Comparison of ENCODE assay signal across 8 mouse cellular contexts in genomic region chr10:127265727-127266111, GRCm38 (mm10). TPM values are rescaled to one million over a fixed set of nuclear protein-coding genes. Genes with fewer than 3 reads are reported as not detected.
DNase-seq lines count a peak whose midpoint lies in the region; ATAC-seq and TF ChIP-seq lines count a peak whose summit lies in the region.

No protein-coding gene starts in this region.

- peaks cover 16% of the 10 kb centered on the region for H3K4me1 ChIP-seq in heart, adult 2 months (ENCODE audit: control insufficient read depth, insufficient read depth, low read length)
- peaks cover 43% of the 10 kb centered on the region for H3K4me1 ChIP-seq in forebrain, embryonic 10.5 days
- H3K4me1 ChIP-seq in limb, embryonic 13.5 days: peaks cover 35% of the 10 kb centered on the region
- peaks cover 59% of the 10 kb centered on the region for H3K4me1 ChIP-seq in neural tube, embryonic 15.5 days

- peaks cover 7% of the 10 kb centered on the region for H3K36me3 ChIP-seq in heart, adult 2 months (ENCODE audit: control insufficient read depth, insufficient read depth, low read length)
- peaks cover 28% of the 10 kb centered on the region for H3K36me3 ChIP-seq in forebrain, embryonic 10.5 days (replicated peaks)
- H3K36me3 ChIP-seq in limb, embryonic 13.5 days: peaks cover 26% of the 10 kb centered on the region
- peaks cover 21% of the 10 kb centered on the region for H3K36me3 ChIP-seq in neural tube, embryonic 15.5 days

- H3K27ac ChIP-seq in heart, adult 2 months: peak overlapping the region; percentile 96
- H3K27ac ChIP-seq in forebrain, embryonic 10.5 days: peak overlapping the region; percentile 98
- no peak overlapping the region for H3K27ac ChIP-seq in limb, embryonic 13.5 days
- peak overlapping the region; percentile 95 for H3K27ac ChIP-seq in neural tube, embryonic 15.5 days (replicated peaks)

- TF ChIP-seq EP300 in heart, adult 2 months (IDR thresholded peaks at IDR 0.05; ENCODE audit: insufficient read depth, low read depth, low read length): no peak

- H3K4me3 ChIP-seq in heart, adult 2 months: peak overlapping the region; percentile 87
- H3K4me3 ChIP-seq in forebrain, embryonic 10.5 days: peak overlapping the region; percentile 99
- H3K4me3 ChIP-seq in limb, embryonic 13.5 days: peak overlapping the region; percentile 97
- H3K4me3 ChIP-seq in neural tube, embryonic 15.5 days (replicated peaks): peak overlapping the region; percentile 87

- intact Hi-C loops in heart, adult 2 months (cut with DNase I): loop anchor here (1.0 kb wide), 2 partner anchors 23 to 46 kb away; partner anchors contain the start of gene Mars
- intact Hi-C loops in heart, postnatal 14 days (cut with DNase I): loop anchor here (2.0 kb wide), 1 partner anchor 45 kb away; the partner anchor contains the start of gene Mars

- H3K4me2 ChIP-seq in limb, embryonic 13.5 days (replicated peaks): peak overlapping the region; percentile 96
- peak overlapping the region; percentile 89 for H3K4me2 ChIP-seq in neural tube, embryonic 15.5 days

- DNase-seq in heart, adult 2 months: no peak
- DNase-seq in heart, postnatal 14 days: no peak
- peak; percentile 55 for DNase-seq in CD4-positive, CD25-positive, alpha-beta regulatory T cell, adult 2 months (ENCODE audit: low read depth, low spot score)
- DNase-seq in forebrain, embryonic 10.5 days (ENCODE audit: extremely low spot score, low spot score): no peak
- DNase-seq in right cerebral cortex, postnatal 36 days (ENCODE audit: low spot score in 2 of 2): no peak
- DNase-seq in testis, postnatal 10 days (ENCODE audit: low spot score): no peak

- TF ChIP-seq CTCF in heart, adult 2 months (IDR thresholded peaks at IDR 0.05): peak; percentile 53

- no peak for TF ChIP-seq POLR2A in heart, adult 2 months (IDR thresholded peaks at IDR 0.05; ENCODE audit: insufficient read depth, low read depth, low read length)

- H3K27me3 ChIP-seq in heart, adult 2 months (ENCODE audit: control insufficient read depth, insufficient read depth, low read length): no peaks in the 10 kb centered on the region
- H3K27me3 ChIP-seq in forebrain, embryonic 10.5 days (ENCODE audit: poor library complexity, severe bottlenecking): peaks cover 45% of the 10 kb centered on the region
- H3K27me3 ChIP-seq in limb, embryonic 13.5 days: peaks cover 37% of the 10 kb centered on the region
- H3K27me3 ChIP-seq in neural tube, embryonic 15.5 days (replicated peaks): no peaks in the 10 kb centered on the region

- no peak; the same call in 1 of the 2 replicates for ATAC-seq in limb, embryonic 13.5 days (ENCODE audit: low FRiP score, low read depth)
- no peak for ATAC-seq in neural tube, embryonic 15.5 days (ENCODE audit: low FRiP score)

- no peak overlapping the region for H3K9ac ChIP-seq in heart, adult 2 months (ENCODE audit: low read depth, low read length)
- H3K9ac ChIP-seq in limb, embryonic 13.5 days: no peak overlapping the region
- no peak overlapping the region for H3K9ac ChIP-seq in neural tube, embryonic 15.5 days (replicated peaks)

- peaks cover 3% of the 10 kb centered on the region; the same call in 1 of the 2 replicates for H3K79me2 ChIP-seq in heart, adult 2 months (replicated peaks; ENCODE audit: control insufficient read depth, insufficient read depth, low read length)

- H3K9me3 ChIP-seq in forebrain, embryonic 10.5 days: no peaks in the 10 kb centered on the region
- no peaks in the 10 kb centered on the region for H3K9me3 ChIP-seq in limb, embryonic 13.5 days
- H3K9me3 ChIP-seq in neural tube, embryonic 15.5 days (replicated peaks): no peaks in the 10 kb centered on the region

- WGBS in heart, adult 2 months: 30% methylated on average over 4 of the region's 4 CpGs
- WGBS in forebrain, embryonic 10.5 days: 25% methylated on average over 4 of the region's 4 CpGs
- WGBS in limb, embryonic 13.5 days: 32% methylated on average over 4 of the region's 4 CpGs
- WGBS in neural tube, embryonic 15.5 days: 29% methylated on average over 4 of the region's 4 CpGs

RNA-seq across cellular contexts. Expression of gene Dctn2, which starts 0.4 kb away (rescaled TPM):
- 100 to 1,000 TPM; 123 to 135 TPM for total RNA-seq in heart, adult 2 months (2021)
- 139 and 167 TPM in 2 replicates for polyA plus RNA-seq in heart, adult 2 months (2012; rRNA removed)
- total RNA-seq in heart, postnatal 14 days (2021): 100 to 1,000 TPM; 146 to 151 TPM
- polyA plus RNA-seq in forebrain, embryonic 10.5 days (2016; fragmentation: Nextera tagmentation; extraction: Ambion mirVana): 192 and 206 TPM in 2 replicates
- polyA plus RNA-seq in limb, embryonic 13.5 days (2015; fragmentation: Nextera tagmentation; extraction: Ambion mirVana): 188 and 192 TPM in 2 replicates
- 304 and 335 TPM in 2 replicates for polyA plus RNA-seq in neural tube, embryonic 15.5 days (2015; fragmentation: Nextera tagmentation; extraction: Ambion mirVana)

RNA-seq across cellular contexts. Expression of gene Kif5a, which starts 2.6 kb away (rescaled TPM):
- total RNA-seq in heart, adult 2 months (2021): under 1 TPM; 0.34 to 0.45 TPM
- polyA plus RNA-seq in heart, adult 2 months (2012; rRNA removed): 1.3 and 2.2 TPM in 2 replicates
- total RNA-seq in heart, postnatal 14 days (2021): under 1 TPM; 0.49 to 0.72 TPM
- polyA plus RNA-seq in forebrain, embryonic 10.5 days (2016; fragmentation: Nextera tagmentation; extraction: Ambion mirVana): 6.6 and 7.9 TPM in 2 replicates
- polyA plus RNA-seq in limb, embryonic 13.5 days (2015; fragmentation: Nextera tagmentation; extraction: Ambion mirVana): 4.2 and 4.8 TPM in 2 replicates
- polyA plus RNA-seq in neural tube, embryonic 15.5 days (2015; fragmentation: Nextera tagmentation; extraction: Ambion mirVana): 97.3 and 113 TPM in 2 replicates

RNA-seq across cellular contexts. Expression of gene Mbd6, which starts 23.1 kb away (rescaled TPM):
- 10 to 100 TPM; 19.2 to 20.4 TPM for total RNA-seq in heart, adult 2 months (2021)
- 15.8 and 22.3 TPM in 2 replicates for polyA plus RNA-seq in heart, adult 2 months (2012; rRNA removed)
- total RNA-seq in heart, postnatal 14 days (2021): 10 to 100 TPM; 29.9 to 32.0 TPM
- 9.1 and 11.4 TPM in 2 replicates for polyA plus RNA-seq in forebrain, embryonic 10.5 days (2016; fragmentation: Nextera tagmentation; extraction: Ambion mirVana)
- polyA plus RNA-seq in limb, embryonic 13.5 days (2015; fragmentation: Nextera tagmentation; extraction: Ambion mirVana): 15.0 and 16.7 TPM in 2 replicates
- polyA plus RNA-seq in neural tube, embryonic 15.5 days (2015; fragmentation: Nextera tagmentation; extraction: Ambion mirVana): 16.4 and 18.3 TPM in 2 replicates

RNA-seq across cellular contexts. Expression of gene Mars, which starts 45.9 kb away (rescaled TPM):
- 10 to 100 TPM; 42.6 to 47.7 TPM for total RNA-seq in heart, adult 2 months (2021)
- polyA plus RNA-seq in heart, adult 2 months (2012; rRNA removed): 36.6 and 51.3 TPM in 2 replicates
- 10 to 100 TPM; 39.2 to 45.9 TPM for total RNA-seq in heart, postnatal 14 days (2021)
- polyA plus RNA-seq in forebrain, embryonic 10.5 days (2016; fragmentation: Nextera tagmentation; extraction: Ambion mirVana): 191 and 202 TPM in 2 replicates
- 118 and 122 TPM in 2 replicates for polyA plus RNA-seq in limb, embryonic 13.5 days (2015; fragmentation: Nextera tagmentation; extraction: Ambion mirVana)
- 108 and 115 TPM in 2 replicates for polyA plus RNA-seq in neural tube, embryonic 15.5 days (2015; fragmentation: Nextera tagmentation; extraction: Ambion mirVana)

RNA-seq across cellular contexts. Expression of gene Pip4k2c, which starts 54.3 kb away (rescaled TPM):
- 10 to 100 TPM; 25.7 to 28.8 TPM for total RNA-seq in heart, adult 2 months (2021)
- 29.0 and 42.3 TPM in 2 replicates for polyA plus RNA-seq in heart, adult 2 months (2012; rRNA removed)
- total RNA-seq in heart, postnatal 14 days (2021): 10 to 100 TPM; 22.8 to 23.1 TPM
- polyA plus RNA-seq in forebrain, embryonic 10.5 days (2016; fragmentation: Nextera tagmentation; extraction: Ambion mirVana): 21.3 and 21.4 TPM in 2 replicates
- polyA plus RNA-seq in limb, embryonic 13.5 days (2015; fragmentation: Nextera tagmentation; extraction: Ambion mirVana): 27.6 and 29.1 TPM in 2 replicates
- 19.8 and 23.0 TPM in 2 replicates for polyA plus RNA-seq in neural tube, embryonic 15.5 days (2015; fragmentation: Nextera tagmentation; extraction: Ambion mirVana)

Comparison
In these comparisons a context has a peak if more than half of its experiments do, and no peak if none do; other contexts are left out.
1. RNA of gene Kif5a, which starts 2.6 kb away (polyA plus RNA-seq): 97.3 to 113 TPM in neural tube, embryonic 15.5 days; 6.6 to 7.9 TPM in forebrain, embryonic 10.5 days, 4.2 to 4.8 TPM in limb, embryonic 13.5 days and 1.3 to 2.2 TPM in heart, adult 2 months; every median in the first group is over 10 times any median in the second.
2. Peak in every context shown above with its lines, with median percentiles within 50 percentile points of each other: H3K4me3 ChIP-seq.